Mouse (Mus musculus) skeletal muscle tissue, postnatal 0 days (tissue): ENCODE data around the gene Olfr1495. TPM values are rescaled to one million over a fixed set of nuclear protein-coding genes. Genes with fewer than 3 reads are reported as not detected.

Experiments used
- polyA plus RNA-seq: library from polyadenylated mRNA; unstranded; fragments of >200 nt; fragmentation: Nextera tagmentation; extraction: Ambion mirVana; gene quantifications from 2 replicates; pipeline ENCODE4 v1.2.1, GENCODE M21; 2015

The Olfr1495 gene
- polyA plus RNA-seq, result not detected in 2 replicates

GRCm38 (mm10) chr19:13764306-13764705 is at the start of gene Olfr1495:
Olfr1495 (plus strand) TSS chr19:13764606.

DNA sequence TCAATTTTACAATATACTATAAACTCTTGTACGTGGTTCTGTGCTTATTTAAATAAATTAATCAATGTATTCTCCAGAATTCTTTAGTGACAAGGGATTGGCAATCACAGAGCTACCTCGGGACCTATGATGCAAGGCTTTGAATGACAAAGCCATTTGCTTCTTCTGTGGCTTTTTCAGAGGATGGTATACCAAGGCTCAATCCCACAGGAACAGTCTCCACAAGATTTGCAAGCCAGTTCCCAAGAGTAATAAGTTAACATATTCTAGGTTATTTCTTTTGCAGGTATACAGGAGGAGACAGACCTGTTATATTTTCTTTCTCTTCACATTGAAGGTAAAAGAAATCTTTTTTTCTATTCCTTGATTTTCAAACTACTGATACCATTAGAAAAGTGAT is 41.4 kb upstream of the Olfr1495 start, which contains the start of gene Olfr1493-ps1:
Gene Olfr1493-ps1 (plus strand): TSS at position 301 of the 400 bp plus-strand sequence.

DNA sequence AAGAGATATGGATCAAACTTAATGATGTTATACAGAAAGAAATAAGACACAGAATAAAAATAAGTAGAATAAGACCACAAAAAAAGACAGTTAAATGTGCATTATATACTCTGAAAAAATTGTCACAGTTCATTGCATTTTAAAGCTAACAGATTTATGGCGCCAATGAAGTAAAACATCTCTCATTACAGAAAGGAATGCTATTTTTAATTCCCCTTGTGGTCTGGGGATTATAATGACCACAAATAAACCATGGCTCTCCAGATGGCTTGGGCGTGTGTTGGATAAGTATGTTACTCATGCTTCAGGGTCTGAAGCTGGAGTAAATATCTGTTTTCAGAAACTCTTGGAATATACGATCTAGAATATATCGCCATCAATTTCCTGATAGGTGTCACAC is 25.0 kb upstream of the Olfr1495 start, which contains the start of gene Olfr1494:
Gene Olfr1494 (plus strand): TSS at position 301 of the 400 bp plus-strand sequence.

GRCm38 (mm10) chr19:13777578-13777977 is 13.2 kb downstream of the Olfr1495 start, which contains the start of gene Olfr1496:
Olfr1496 (plus strand) TSS chr19:13777878.

DNA sequence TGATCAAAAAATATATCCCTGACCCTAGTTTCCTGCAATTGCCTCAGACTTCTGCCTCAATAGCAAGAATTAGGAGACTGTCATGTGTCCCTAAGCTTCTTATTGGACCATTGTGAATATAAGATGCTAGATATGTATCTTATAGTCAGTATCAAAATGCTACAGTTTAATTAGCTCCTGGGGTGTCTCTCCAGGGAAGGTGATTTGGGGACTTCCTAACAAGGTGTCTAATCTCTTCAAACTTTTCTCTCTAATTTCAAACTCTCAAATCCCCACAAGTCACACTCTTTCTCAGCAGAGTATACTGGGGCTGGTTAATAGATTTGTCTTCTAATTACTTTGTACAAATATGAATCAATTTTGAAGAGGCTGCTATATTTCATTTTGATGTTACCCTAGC is 33.7 kb downstream of the Olfr1495 start, which contains the start of gene Olfr1497:
Gene Olfr1497 (minus strand): TSS at position 101 of the 400 bp plus-strand sequence.

GRCm38 (mm10) chr19:13819347-13819746 is 54.9 kb downstream of the Olfr1495 start, which contains the start of gene Olfr1499:
Olfr1499 (minus strand) TSS chr19:13819447.

Other genes starting within 250 kb of the Olfr1495 start
- gene Olfr1480, start 236.7 kb upstream of the Olfr1495 start, polyA plus RNA-seq, result not detected in 2 replicates
- not detected in 2 replicates for gene Olfr1484, start 181.1 kb upstream of the Olfr1495 start, polyA plus RNA-seq
- not detected in 2 replicates for gene Olfr1487, start 147.2 kb upstream of the Olfr1495 start, polyA plus RNA-seq
- not detected in 2 replicates for gene Olfr1489, start 133.0 kb upstream of the Olfr1495 start, polyA plus RNA-seq
- not detected in 2 replicates for gene Olfr1490, start 113.5 kb upstream of the Olfr1495 start, polyA plus RNA-seq
- gene Olfr1491, start 67.3 kb upstream of the Olfr1495 start, polyA plus RNA-seq, result not detected in 2 replicates
- gene Olfr1493-ps1, start 41.3 kb upstream of the Olfr1495 start, polyA plus RNA-seq, result not detected in 2 replicates
- gene Olfr1494, start 24.9 kb upstream of the Olfr1495 start, polyA plus RNA-seq, result not detected in 2 replicates
- gene Olfr1496, start 13.3 kb downstream of the Olfr1495 start, polyA plus RNA-seq, result not detected in 2 replicates
- not detected in 2 replicates for gene Olfr1497, start 33.6 kb downstream of the Olfr1495 start, polyA plus RNA-seq
- gene Olfr1499, start 54.8 kb downstream of the Olfr1495 start, polyA plus RNA-seq, result not detected in 2 replicates
- gene Olfr1500, start 65.9 kb downstream of the Olfr1495 start, polyA plus RNA-seq, result not detected in 2 replicates
- gene Olfr1501, start 86.1 kb downstream of the Olfr1495 start, polyA plus RNA-seq, result not detected in 2 replicates
- not detected in 2 replicates for gene Olfr1502, start 97.2 kb downstream of the Olfr1495 start, polyA plus RNA-seq
- not detected in 2 replicates for gene Olfr1504, start 133.3 kb downstream of the Olfr1495 start, polyA plus RNA-seq
- not detected in 2 replicates for gene Olfr1505, start 148.9 kb downstream of the Olfr1495 start, polyA plus RNA-seq